Mouse (Mus musculus): ENCODE data around the gene Ugt1a7c.

Ugt1a7c gene

GRCm38 (mm10) chr1:88186325-88186935, 91.6 kb downstream of the Ugt1a7c start:
- in situ Hi-C loops (cut with MseI, MboI) = loop anchor here (25.0 kb wide), 2 partner anchors 226 to 649 kb away; partner anchors contain the start of gene Spp2 (in 1 of the 2)

DNA sequence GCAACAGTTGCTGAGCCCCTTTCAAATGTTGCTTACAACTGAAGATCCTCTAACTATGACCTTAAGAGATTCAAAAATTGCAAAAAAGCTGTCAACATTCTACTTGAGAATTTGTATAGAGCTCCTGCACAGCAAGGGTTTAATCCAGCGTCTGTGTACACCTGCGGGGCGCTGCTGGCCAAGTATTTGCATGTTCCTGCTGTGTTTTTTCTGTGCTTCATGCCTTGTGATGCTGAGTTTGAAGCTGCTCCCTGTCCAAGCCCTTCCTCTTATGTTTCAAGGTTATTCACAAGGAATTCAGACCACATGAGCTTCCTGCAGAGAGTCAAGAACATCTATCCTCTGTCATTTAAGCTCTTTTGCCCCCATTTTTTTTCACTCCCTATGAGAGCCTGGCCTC, 97.3 kb downstream of the Ugt1a7c start:
- in situ Hi-C loops (cut with MseI, MboI) = loop anchor here (25.0 kb wide), 2 partner anchors 220 to 655 kb away; partner anchors contain the start of gene Spp2 (in 1 of the 2)

GRCm38 (mm10) chr1:88195687-88196086, 100.8 kb downstream of the Ugt1a7c start:
- in situ Hi-C loops (cut with MseI, MboI) = loop anchor here (25.0 kb wide), 2 partner anchors 217 to 658 kb away; partner anchors contain the start of gene Spp2 (in 1 of the 2)

- in situ Hi-C loops (cut with MseI, MboI) = loop anchor here (25.0 kb wide), 2 partner anchors 215 to 660 kb away; partner anchors contain the start of gene Spp2 (in 1 of the 2)
Observed at GRCm38 (mm10) chr1:88197443-88197842, 102.6 kb downstream of the Ugt1a7c start.

DNA sequence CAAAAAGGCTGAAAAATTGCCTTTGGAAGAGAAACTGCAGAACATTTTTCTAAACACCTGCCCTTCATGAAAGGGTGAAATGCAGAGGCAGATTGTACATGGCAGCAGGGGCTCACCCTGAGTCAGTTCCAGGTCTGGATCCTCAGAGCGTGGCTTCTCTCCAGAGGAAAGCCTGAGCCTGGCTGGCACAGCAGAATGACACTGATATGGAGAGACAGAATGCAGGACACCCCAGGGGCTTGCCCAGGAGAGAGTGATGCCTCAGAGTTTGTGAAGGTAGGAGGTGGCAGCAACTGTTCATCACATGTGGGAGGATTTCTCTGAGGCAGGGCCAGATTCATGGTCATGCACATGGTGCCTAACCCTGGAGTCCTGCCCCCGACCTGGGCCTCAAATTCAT, 105.1 kb downstream of the Ugt1a7c start:
- in situ Hi-C loops (cut with MseI, MboI) = loop anchor here (25.0 kb wide), 2 partner anchors 212 to 663 kb away; partner anchors contain the start of gene Spp2 (in 1 of the 2)

GRCm38 (mm10) chr1:88200456-88200855, 105.6 kb downstream of the Ugt1a7c start, which contains the start of gene Ugt1a2:
TSS of gene Ugt1a2 (plus strand) at chr1:88200601.
- in situ Hi-C loops (cut with MseI, MboI) = no loop called here

- in situ Hi-C loops (cut with MseI, MboI) = no loop called here
Observed at GRCm38 (mm10) chr1:88205294-88205922, 110.5 kb downstream of the Ugt1a7c start, which contains the start of gene Dnajb3. TSS of gene Dnajb3 (minus strand) at chr1:88205782.

GRCm38 (mm10) chr1:88206843-88207479, 112.1 kb downstream of the Ugt1a7c start:
- in situ Hi-C loops (cut with MseI, MboI) = no loop called here

DNA sequence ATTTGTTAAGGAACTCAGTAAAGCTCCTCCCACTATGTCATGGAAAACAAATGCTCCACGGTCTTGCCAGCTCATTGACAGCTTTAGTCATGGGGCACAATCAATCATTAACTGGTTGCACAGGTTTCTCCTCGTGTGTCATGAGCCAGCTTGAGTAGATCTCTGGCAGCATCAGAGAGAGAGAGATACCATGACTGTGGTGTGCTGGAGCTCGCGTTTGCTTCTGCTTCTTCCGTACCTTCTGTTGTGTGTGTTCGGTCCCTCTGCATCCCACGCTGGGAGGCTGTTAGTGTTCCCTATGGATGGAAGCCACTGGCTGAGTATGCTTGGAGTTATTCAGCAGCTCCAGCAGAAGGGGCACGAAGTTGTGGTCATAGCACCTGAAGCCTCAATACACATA, 117.0 kb downstream of the Ugt1a7c start, which contains the start of gene Ugt1a1:
Ugt1a1 (plus strand) TSS at position 148 of the 400 bp plus-strand sequence.
- in situ Hi-C loops (cut with MseI, MboI) = no loop called here

GRCm38 (mm10) chr1:88212341-88213045, 117.6 kb downstream of the Ugt1a7c start:
- in situ Hi-C loops (cut with MseI, MboI) = no loop called here

DNA sequence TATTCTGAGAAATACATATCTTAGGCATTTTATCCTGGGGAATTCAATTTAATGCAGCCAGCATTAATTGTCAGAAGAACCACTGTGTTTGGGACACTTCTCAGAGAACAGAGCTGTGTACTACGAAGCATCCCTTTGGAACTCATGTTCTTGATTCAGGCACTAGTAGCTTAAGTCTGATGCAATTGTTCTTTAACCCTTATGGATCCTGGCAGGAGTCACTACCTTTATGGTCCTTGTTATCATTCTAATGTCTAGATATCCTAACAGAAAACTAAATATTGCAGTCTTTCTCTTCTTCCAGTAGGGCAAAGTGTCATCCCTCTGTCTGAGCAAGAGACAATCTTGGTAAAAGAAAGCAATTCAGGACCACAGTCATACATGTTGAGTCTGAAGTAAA, 118.2 kb downstream of the Ugt1a7c start:
- in situ Hi-C loops (cut with MseI, MboI) = no loop called here

GRCm38 (mm10) chr1:88213766-88214461, 119.1 kb downstream of the Ugt1a7c start:
- in situ Hi-C loops (cut with MseI, MboI) = no loop called here

- in situ Hi-C loops (cut with MseI, MboI) = no loop called here
Observed at GRCm38 (mm10) chr1:88214462-88214952, 119.6 kb downstream of the Ugt1a7c start.

GRCm38 (mm10) chr1:88215466-88216380, 120.9 kb downstream of the Ugt1a7c start:
- in situ Hi-C loops (cut with MseI, MboI) = no loop called here

- in situ Hi-C loops (cut with MseI, MboI) = no loop called here
Observed at GRCm38 (mm10) chr1:88216551-88216950, 121.7 kb downstream of the Ugt1a7c start.

GRCm38 (mm10) chr1:88217144-88217543, 122.3 kb downstream of the Ugt1a7c start:
- in situ Hi-C loops (cut with MseI, MboI) = no loop called here

DNA sequence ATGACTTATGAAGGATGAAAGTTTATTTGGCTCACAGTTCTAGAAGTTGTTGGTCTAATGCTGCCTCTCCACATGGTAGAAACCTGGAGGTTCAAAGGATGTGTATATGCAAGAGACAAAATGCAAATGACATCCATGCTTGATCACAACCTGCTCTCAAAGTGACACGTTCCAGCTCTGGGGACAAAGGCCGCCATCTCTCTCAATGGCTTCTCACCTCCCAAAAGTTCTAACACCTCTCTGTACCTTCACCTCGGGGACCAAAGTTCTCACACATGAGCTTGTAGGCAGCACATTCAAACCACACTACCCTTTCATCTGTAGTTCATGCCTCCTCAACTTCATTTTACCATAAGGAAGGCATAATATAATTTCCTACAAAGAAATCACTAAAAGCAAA, 122.7 kb downstream of the Ugt1a7c start:
- in situ Hi-C loops (cut with MseI, MboI) = no loop called here

DNA sequence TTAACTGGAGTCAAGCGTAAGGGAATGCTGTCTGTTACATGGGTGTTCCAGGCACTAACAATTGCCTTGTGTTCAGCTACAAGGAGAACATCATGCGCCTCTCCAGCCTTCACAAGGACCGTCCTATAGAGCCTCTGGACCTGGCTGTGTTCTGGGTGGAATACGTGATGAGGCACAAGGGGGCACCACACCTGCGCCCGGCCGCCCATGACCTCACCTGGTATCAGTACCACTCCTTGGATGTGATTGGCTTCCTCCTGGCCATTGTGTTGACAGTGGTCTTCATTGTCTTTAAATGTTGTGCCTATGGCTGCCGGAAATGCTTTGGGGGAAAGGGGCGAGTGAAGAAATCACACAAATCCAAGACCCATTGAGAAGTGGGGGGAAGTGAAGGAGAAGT, 123.2 kb downstream of the Ugt1a7c start:
- in situ Hi-C loops (cut with MseI, MboI) = no loop called here

DNA sequence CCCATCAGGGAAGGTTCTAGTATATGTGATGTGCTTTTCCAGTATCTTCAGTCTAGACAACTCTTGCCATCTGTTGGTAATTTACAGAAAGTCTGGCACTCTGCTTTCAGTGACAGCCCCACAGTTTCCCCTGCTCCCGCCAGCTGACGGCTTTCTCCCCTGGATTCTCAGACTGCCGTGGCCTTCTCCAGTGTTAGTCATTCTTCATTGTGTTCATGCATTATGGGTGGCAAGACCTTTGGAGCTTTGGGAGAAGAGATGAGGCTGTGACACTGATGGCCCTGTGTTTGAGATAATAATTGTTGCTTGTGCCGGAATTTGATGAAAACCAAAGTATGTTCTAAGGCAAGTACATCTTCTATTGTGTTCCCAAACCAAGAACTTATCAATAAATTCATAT, 123.7 kb downstream of the Ugt1a7c start:
- in situ Hi-C loops (cut with MseI, MboI) = no loop called here

DNA sequence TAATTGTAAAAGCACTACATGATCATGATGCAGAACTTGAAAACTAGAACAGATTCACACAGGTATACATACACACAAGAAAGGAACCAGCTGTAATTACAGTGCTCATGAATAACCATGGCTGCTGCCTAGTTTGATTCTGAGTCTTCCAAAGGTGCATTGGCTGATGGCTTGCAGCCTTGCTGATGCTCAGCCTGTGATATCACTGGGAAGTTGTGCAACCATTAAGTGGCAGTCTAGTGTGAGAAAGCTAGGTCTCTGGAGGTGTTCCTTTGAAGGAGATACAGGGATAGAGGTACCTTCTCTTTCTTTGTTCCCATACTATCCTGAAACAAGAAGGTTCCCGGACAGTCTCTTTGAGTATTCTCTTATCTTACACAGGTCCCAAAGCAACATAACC, 124.2 kb downstream of the Ugt1a7c start:
- in situ Hi-C loops (cut with MseI, MboI) = no loop called here
